Mouse (Mus musculus): ENCODE data around the gene Gm49405. TPM values are rescaled to one million over a fixed set of nuclear protein-coding genes. Genes with fewer than 3 reads are reported as not detected.

Gene Gm49405
- polyA plus RNA-seq, 1 experiment from 2014 or later: 5.7 TPM

DNA sequence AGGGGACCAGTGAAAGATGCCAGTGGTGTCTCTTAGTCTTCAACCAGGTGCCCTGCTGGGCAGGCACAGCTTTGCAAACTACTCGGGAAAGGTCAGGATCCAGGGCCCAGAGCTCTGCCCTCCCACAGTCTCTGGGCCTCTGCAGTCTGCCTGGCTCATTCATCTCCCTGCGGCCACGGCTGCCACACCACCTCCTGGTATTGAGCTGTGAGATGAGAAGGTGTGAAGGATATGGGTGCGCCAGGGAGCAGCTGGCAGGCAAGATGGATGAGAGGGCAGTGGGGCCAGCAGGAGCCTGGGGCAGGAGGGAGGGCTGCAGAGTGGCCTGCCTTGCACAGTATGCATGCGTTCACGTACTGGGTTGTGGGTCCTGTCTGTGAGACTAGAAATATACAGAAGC lies 9.6 kb upstream of the Gm49405 start:
- H3K4me3 ChIP-seq (replicated peaks): no peak overlapping the region
- no peak for ATAC-seq (ENCODE audit: low FRiP score)
- H3K27me3 ChIP-seq (replicated peaks): no peaks in the 10 kb centered on the region
- H3K9me3 ChIP-seq (replicated peaks): no peaks in the 10 kb centered on the region
- H3K27ac ChIP-seq (replicated peaks): no peak overlapping the region
- no peak overlapping the region for H3K9ac ChIP-seq (replicated peaks)
- no peak overlapping the region for H3K4me2 ChIP-seq
- no peaks in the 10 kb centered on the region for H3K36me3 ChIP-seq
- 38% methylated on average over 6 of the region's 6 CpGs for WGBS
- peaks cover 11% of the 10 kb centered on the region for H3K4me1 ChIP-seq

DNA sequence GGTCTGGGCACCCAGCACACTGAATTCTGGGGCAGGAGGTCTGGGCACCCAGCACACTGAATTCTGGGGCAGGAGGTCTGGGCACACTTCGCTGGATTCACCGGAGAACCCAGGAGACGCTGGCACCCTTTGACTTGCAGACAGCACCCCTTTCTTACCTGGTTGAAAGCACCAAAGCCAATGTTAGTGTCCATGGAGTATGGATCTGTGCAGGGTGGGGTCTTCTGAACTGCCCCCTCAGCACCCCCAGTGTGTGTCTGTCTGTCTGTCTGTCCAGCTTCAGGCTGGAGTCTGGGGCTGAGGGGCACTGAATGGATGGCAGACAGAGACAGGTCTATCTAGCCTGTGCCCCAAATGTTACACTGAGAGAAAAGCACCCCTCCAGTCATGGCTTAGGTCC lies 8.9 kb upstream of the Gm49405 start:
- Histone ChIP-seq H3K27me3 (replicated peaks) (no peaks in the 10 kb centered on the region), H3K36me3 (no peaks in the 10 kb centered on the region), H3K4me3 (replicated peaks) (no peak overlapping the region), H3K4me2 (no peak overlapping the region), H3K27ac (replicated peaks) (no peak overlapping the region), H3K9ac (replicated peaks) (no peak overlapping the region), H3K9me3 (replicated peaks) (no peaks in the 10 kb centered on the region), H3K4me1 (peaks cover 5% of the 10 kb centered on the region)
- ATAC-seq (ENCODE audit: low FRiP score): no peak
- WGBS: 96% methylated on average over 3 of the region's 3 CpGs

DNA sequence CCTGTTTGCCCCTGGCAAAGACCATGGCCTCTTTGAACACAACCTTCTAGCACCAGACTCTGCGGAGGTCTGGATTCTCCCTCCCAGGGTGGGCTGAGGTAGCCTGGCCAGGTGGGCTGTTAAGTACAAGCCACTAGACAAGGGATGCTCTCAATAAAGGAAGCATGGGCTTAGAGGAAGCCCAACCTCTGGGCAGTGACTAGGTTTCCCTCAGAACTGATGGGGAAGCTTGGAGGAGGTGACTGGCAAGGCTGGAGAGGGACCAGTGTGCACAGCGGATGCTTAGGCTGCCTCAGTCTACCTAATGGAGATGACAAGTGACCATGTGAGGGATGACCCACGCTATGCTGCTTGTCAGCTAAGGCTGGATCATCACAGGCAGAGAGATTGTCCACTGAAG lies 8.5 kb upstream of the Gm49405 start:
- no peak overlapping the region for H3K9ac ChIP-seq (replicated peaks)
- H3K4me3 ChIP-seq (replicated peaks): no peak overlapping the region
- ATAC-seq (ENCODE audit: low FRiP score): no peak
- H3K9me3 ChIP-seq (replicated peaks): no peaks in the 10 kb centered on the region
- H3K4me1 ChIP-seq: peaks cover under 1% of the 10 kb centered on the region; the same call in 1 of the 2 replicates
- no peaks in the 10 kb centered on the region for H3K36me3 ChIP-seq
- WGBS: 89% methylated on average over 3 of the region's 3 CpGs
- no peak overlapping the region for H3K27ac ChIP-seq (replicated peaks)
- H3K4me2 ChIP-seq: no peak overlapping the region
- no peaks in the 10 kb centered on the region for H3K27me3 ChIP-seq (replicated peaks)

DNA sequence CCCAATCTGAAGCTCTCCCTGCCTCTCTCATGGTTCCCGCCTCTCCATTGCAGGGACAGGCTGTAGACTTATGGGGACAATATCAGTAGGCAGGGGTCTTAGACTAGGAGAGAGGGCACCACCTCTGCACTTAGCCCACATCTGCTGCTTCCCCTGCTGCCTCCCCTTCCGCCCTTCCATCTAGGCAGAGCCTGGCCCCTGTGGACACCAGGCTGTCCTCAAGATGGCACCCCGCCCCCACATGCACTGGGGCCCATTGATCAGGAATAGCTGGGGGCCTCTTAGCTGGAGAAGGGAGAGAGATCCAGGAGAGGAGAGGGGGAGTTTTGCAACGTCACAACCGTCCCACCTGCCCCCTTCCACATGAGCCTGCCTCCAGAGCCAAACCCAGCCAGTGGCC lies 8.0 kb upstream of the Gm49405 start, which contains the start of gene Tbx10:
TSS of gene Tbx10 (plus strand) at position 337 of the 400 bp plus-strand sequence.
- no peak within 1 kb of the TSS for H3K9ac ChIP-seq (replicated peaks)
- H3K4me2 ChIP-seq: no peak within 1 kb of the TSS
- H3K36me3 ChIP-seq: no peaks in the 10 kb centered on the region
- no peak for ATAC-seq (ENCODE audit: low FRiP score)
- WGBS: 62% methylated on average over 5 of the region's 5 CpGs
- no peaks in the 10 kb centered on the region for H3K4me1 ChIP-seq
- H3K4me3 ChIP-seq (replicated peaks): no peak within 1 kb of the TSS
- no peaks in the 10 kb centered on the region for H3K27me3 ChIP-seq (replicated peaks)
- no peaks in the 10 kb centered on the region for H3K9me3 ChIP-seq (replicated peaks)
- no peak within 1 kb of the TSS for H3K27ac ChIP-seq (replicated peaks)

DNA sequence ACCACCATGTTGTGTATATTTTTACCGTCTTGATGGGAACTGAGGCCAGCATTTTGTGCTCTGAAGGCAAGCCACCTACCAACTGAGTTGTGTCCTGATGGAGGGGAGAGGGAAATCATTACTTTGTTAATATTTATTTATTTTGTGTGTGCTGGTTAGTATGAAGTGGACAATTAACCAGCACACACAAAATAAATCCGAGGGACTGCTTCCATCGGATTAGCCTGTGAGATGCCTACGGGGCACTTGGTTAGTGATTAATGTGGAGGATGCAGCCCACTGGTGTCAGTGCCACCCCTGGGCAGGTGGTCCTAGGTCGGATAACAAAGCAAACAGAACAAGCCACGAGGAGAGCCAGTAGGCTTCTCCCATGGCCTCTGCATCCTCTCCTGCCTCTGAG lies 5.5 kb upstream of the Gm49405 start:
- ATAC-seq (ENCODE audit: low FRiP score): no peak
- Histone ChIP-seq H3K27me3 (replicated peaks) (no peaks in the 10 kb centered on the region), H3K4me1 (peaks cover 8% of the 10 kb centered on the region), H3K36me3 (no peaks in the 10 kb centered on the region), H3K4me2 (no peak overlapping the region), H3K9ac (replicated peaks) (no peak overlapping the region), H3K4me3 (replicated peaks) (no peak overlapping the region), H3K9me3 (replicated peaks) (no peaks in the 10 kb centered on the region), H3K27ac (replicated peaks) (no peak overlapping the region)
- WGBS: 69% methylated on average over 6 of the region's 6 CpGs

DNA sequence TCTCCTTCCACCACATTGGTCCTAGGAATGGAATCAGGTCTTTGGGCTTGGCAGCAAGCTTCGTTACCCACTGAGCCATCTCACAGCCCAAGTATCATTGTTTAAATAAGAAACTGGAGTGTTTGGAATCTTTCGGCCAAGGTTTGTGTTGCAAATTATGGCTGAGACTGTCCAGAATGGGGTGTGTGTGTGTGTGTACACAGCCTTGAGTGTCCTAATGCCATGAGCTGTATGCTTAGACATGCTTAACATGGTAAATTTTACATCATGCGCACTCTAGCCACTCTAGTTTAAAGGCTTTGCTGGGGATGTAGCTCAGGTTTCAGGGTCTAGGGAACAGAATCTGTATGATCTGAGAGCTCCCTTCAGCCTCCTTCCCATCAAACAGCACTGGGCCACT lies 4.9 kb upstream of the Gm49405 start:
- Histone ChIP-seq H3K4me3 (replicated peaks) (no peak overlapping the region), H3K27me3 (replicated peaks) (no peaks in the 10 kb centered on the region), H3K4me1 (peaks cover 9% of the 10 kb centered on the region), H3K4me2 (no peak overlapping the region), H3K9ac (replicated peaks) (no peak overlapping the region), H3K36me3 (no peaks in the 10 kb centered on the region), H3K9me3 (replicated peaks) (no peaks in the 10 kb centered on the region), H3K27ac (replicated peaks) (no peak overlapping the region)
- 89% methylated on average over 3 of the region's 3 CpGs for WGBS
- ATAC-seq (ENCODE audit: low FRiP score): no peak

DNA sequence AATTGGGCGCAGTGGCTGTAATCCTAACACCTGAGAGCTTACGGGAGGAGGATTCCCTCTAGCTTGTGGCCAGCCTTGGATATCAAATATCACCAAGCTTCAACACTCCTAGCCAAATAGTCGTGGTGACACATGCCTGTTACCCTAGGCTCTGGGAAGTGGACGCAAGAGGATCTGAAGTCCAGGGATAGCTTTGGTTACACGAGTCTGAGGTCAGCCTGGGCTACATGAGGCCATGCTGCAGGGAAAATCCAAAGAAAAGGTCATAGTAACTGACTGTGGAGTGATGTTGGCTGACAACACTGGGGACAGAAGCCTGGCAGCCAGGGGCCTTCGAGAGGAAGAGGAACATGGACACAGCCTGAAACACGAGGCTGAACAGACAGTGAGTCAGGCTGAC lies 4.3 kb upstream of the Gm49405 start:
- peaks cover 13% of the 10 kb centered on the region for H3K4me1 ChIP-seq
- no peak overlapping the region for H3K4me3 ChIP-seq (replicated peaks)
- no peak for ATAC-seq (ENCODE audit: low FRiP score)
- H3K27me3 ChIP-seq (replicated peaks): no peaks in the 10 kb centered on the region
- H3K9me3 ChIP-seq (replicated peaks): no peaks in the 10 kb centered on the region
- no peaks in the 10 kb centered on the region for H3K36me3 ChIP-seq
- no peak overlapping the region for H3K27ac ChIP-seq (replicated peaks)
- no peak overlapping the region for H3K4me2 ChIP-seq
- H3K9ac ChIP-seq (replicated peaks): no peak overlapping the region
- WGBS: 79% methylated on average over 7 of the region's 7 CpGs

DNA sequence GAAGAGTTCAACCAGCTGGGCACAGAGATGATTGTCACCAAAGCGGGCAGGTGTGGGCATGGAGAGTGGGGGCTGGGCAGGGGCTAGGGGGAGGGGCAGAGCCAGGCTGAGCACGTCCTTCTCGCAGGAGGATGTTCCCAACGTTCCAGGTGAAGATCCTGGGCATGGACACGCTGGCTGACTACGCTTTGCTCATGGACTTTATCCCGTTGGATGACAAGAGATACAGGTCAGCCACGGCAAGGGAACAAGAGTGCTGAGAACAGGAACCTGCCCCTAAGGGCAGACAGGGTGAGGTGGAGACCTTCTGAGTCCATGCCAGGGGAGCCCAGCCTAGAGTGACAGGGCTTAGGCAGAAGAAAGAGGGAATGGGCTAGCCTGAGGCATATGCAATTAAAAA lies 3.7 kb upstream of the Gm49405 start:
- Histone ChIP-seq H3K4me1 (peaks cover 19% of the 10 kb centered on the region), H3K27ac (replicated peaks) (no peak overlapping the region), H3K4me2 (no peak overlapping the region), H3K4me3 (replicated peaks) (no peak overlapping the region), H3K36me3 (no peaks in the 10 kb centered on the region), H3K9me3 (replicated peaks) (no peaks in the 10 kb centered on the region), H3K9ac (replicated peaks) (no peak overlapping the region), H3K27me3 (replicated peaks) (no peaks in the 10 kb centered on the region)
- ATAC-seq (ENCODE audit: low FRiP score): no peak
- 86% methylated on average over 8 of the region's 8 CpGs for WGBS

DNA sequence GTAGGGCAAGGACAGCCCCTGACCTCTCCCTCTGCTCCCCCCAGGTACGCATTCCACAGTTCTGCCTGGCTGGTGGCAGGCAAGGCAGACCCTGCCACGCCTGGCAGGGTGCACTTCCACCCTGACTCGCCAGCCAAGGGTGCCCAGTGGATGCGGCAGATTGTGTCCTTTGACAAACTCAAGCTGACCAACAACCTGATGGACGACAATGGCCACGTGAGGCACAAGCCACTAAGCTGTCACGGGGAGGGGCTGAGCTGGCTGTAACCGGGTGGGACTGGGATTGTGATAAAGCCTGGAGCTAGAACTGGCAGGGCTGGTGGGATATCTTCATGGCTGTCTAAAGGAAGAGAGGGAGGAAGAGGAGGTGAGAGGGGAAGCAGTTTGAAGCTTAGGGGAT lies 3.2 kb upstream of the Gm49405 start:
- Histone ChIP-seq H3K4me1 (peaks cover 22% of the 10 kb centered on the region), H3K27ac (replicated peaks) (no peak overlapping the region), H3K4me2 (no peak overlapping the region), H3K27me3 (replicated peaks) (no peaks in the 10 kb centered on the region), H3K9ac (replicated peaks) (no peak overlapping the region), H3K9me3 (replicated peaks) (no peaks in the 10 kb centered on the region), H3K4me3 (replicated peaks) (no peak overlapping the region), H3K36me3 (no peaks in the 10 kb centered on the region)
- no peak for ATAC-seq (ENCODE audit: low FRiP score)
- 69% methylated on average over 8 of the region's 8 CpGs for WGBS

DNA sequence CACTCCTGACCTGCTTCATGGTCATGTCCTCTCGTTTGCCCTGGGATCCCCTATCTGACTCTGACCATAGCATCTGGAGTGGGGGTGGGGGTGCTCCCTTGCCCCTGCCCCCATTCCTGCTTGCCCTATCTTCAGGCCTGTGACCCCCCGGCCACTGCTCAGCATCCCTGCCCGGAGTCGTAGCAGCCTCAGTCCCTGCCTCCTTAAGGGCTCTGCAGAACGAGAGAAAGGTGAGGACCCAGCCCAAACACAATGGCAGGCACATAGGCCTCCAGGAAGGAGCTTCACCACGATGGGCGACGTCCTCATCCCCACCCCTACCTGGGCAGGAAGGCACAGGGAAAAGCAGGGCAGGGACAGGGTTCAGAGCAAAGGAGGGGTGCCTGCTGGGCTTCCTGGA lies 2.1 kb upstream of the Gm49405 start:
- Histone ChIP-seq H3K4me2 (no peak overlapping the region), H3K4me1 (peaks cover 22% of the 10 kb centered on the region), H3K27me3 (replicated peaks) (no peaks in the 10 kb centered on the region), H3K4me3 (replicated peaks) (no peak overlapping the region), H3K9ac (replicated peaks) (no peak overlapping the region), H3K36me3 (no peaks in the 10 kb centered on the region), H3K27ac (replicated peaks) (no peak overlapping the region), H3K9me3 (replicated peaks) (no peaks in the 10 kb centered on the region)
- WGBS: 81% methylated on average over 8 of the region's 8 CpGs
- no peak for ATAC-seq (ENCODE audit: low FRiP score)

DNA sequence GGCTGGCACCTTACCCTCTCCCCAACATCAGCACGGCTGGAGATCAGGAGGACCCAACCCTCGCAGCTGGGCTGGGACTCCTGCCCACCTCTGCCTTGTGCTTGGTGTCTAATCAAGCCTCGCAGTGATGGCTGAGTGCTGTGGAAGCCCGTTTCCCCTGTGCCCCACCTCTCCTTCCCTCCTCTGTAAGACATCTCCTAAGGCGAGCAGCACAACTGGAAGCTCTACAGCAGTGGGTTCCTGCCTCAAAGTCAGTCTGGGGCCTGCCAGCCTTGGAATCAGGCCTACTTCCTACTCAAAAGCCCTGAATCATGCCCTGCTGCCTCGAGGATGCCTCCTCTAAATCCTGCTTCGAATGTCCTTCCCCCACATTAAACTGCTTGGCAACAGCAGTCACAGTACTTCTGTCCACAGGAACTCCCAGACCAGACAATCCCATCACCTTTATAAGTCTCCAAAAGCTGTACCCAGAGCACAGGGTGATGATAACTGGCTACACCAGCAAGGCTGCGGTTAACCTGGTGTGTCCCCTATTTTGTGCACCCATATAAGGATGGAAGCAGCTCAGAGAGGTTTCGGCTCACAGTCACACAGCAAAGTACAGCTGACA lies 1.2 kb upstream of the Gm49405 start:
- peak overlapping the region; percentile 83 for H3K4me3 ChIP-seq (replicated peaks)
- H3K9me3 ChIP-seq (replicated peaks): no peaks in the 10 kb centered on the region
- peak overlapping the region; percentile 44 for H3K9ac ChIP-seq (replicated peaks)
- H3K4me2 ChIP-seq: peak overlapping the region; percentile 80
- WGBS: 85% methylated on average over 9 of the region's 9 CpGs
- no peaks in the 10 kb centered on the region for H3K27me3 ChIP-seq (replicated peaks)
- no peak for ATAC-seq (ENCODE audit: low FRiP score)
- H3K36me3 ChIP-seq: no peaks in the 10 kb centered on the region
- H3K27ac ChIP-seq (replicated peaks): no peak overlapping the region
- H3K4me1 ChIP-seq: peaks cover 22% of the 10 kb centered on the region

DNA sequence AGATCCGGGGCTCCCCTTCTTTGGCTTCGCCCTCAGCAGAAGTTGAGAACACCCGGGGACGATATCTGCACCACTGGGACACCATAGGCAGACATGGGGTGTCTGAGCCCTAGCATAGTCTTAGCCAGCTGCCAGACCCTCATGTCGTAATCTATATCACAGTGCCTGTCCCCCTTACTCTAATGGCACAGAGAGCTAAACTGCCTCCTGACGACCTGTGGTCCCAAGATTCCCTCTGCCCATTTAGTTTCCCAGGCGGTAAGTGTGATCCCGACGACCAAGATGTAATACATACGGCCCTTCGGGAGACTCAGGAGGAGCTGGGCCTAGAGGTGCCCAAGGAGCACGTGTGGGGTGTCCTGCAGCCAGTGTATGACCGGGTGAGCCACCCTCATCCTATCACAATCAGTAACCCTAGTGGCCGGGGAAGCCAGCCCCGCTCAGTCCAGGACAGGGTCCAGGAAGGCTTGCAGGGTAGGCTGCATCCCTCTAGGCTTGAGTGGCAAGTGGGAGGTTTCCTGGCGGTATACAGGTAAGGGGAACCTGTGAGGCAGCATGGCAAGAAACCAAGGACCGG lies 611 bp downstream of the Gm49405 start:
- WGBS: 18% methylated on average over 17 of the region's 17 CpGs
- peak overlapping the region; percentile 93 for H3K9ac ChIP-seq (replicated peaks)

More for the DNA sequence above, 611 bp downstream of the Gm49405 start:
- Histone ChIP-seq H3K27me3 (replicated peaks) (no peaks in the 10 kb centered on the region), H3K27ac (replicated peaks) (peak overlapping the region; percentile 97), H3K4me1 (peaks cover 22% of the 10 kb centered on the region), H3K9me3 (replicated peaks) (no peaks in the 10 kb centered on the region), H3K4me2 (peak overlapping the region; percentile 80), H3K4me3 (replicated peaks) (peak overlapping the region; percentile 83), H3K36me3 (peaks cover 4% of the 10 kb centered on the region)
- peak; percentile 15 for ATAC-seq (ENCODE audit: low FRiP score)

Measured in neural tube, embryonic 15.5 days (tissue).